Mouse (Mus musculus) lung, embryonic 16.5 days (tissue): ENCODE results near the gene Cops3. TPM values are rescaled to one million over a fixed set of nuclear protein-coding genes. Genes with fewer than 3 reads are reported as not detected.
A peak's percentile ranks its signal among the peaks of the same experiment; 100 is the strongest.

ENCODE experiments used
- ATAC-seq: fragments of 200-750 bp; cut with Nextera tagmentation; 2 replicates; pipeline ENCODE4 v1.8.0; 2017; ENCODE audit warnings: low read depth, mild to moderate bottlenecking, moderate library complexity
- H3K27ac ChIP-seq: fragments of 300-500 bp; sonication (generic); 2 replicates; pipeline ENCODE4 v1.5.1; 2014; ENCODE audit warnings: mild to moderate bottlenecking, control low read depth, low read length
- H3K27me3 ChIP-seq: fragments of 300-500 bp; sonication (generic); 2 replicates; pipeline ENCODE4 v1.6.1; 2014; ENCODE audit warnings: low read depth, low read length, mixed read lengths; ENCODE audit not compliant: control insufficient read depth, insufficient read depth
- H3K36me3 ChIP-seq: fragments of 300-500 bp; sonication (generic); 2 replicates; pipeline ENCODE4 v1.6.1; 2014; ENCODE audit warnings: low read length; ENCODE audit not compliant: control insufficient read depth, insufficient read depth
- H3K4me1 ChIP-seq: fragments of 300-500 bp; sonication (generic); replicated peaks from 2 replicates; pipeline ENCODE4 v1.6.1; 2014; ENCODE audit warnings: low read length, mixed read lengths; ENCODE audit not compliant: control insufficient read depth, insufficient read depth
- H3K4me2 ChIP-seq: fragments of 300-500 bp; sonication (generic); 2 replicates; pipeline ENCODE4 v1.6.1; 2014; ENCODE audit warnings: low read depth, low read length, control low read depth
- H3K4me3 ChIP-seq: fragments of 300-500 bp; sonication (generic); 2 replicates; pipeline ENCODE4 v1.5.1; 2014; ENCODE audit warnings: mild to moderate bottlenecking, low read length, control low read depth
- H3K9ac ChIP-seq: fragments of 300-500 bp; sonication (generic); 2 replicates; pipeline ENCODE4 v1.6.1; 2014; ENCODE audit warnings: low read length, control low read depth
- H3K9me3 ChIP-seq: fragments of 300-500 bp; sonication (generic); 2 replicates; pipeline ENCODE4 v1.6.1; 2016; ENCODE audit warnings: low read length; ENCODE audit not compliant: control insufficient read depth
- WGBS: fragments of 180-500 bp; shearing (Covaris S2); extraction: QIAGEN DNeasy Blood & Tissue Kit; methylation state at CpG from one replicate; pipeline ENCODE4 v1.1.7; 2014; 5-methylcytosine and 5-hydroxymethylcytosine counted together
- polyA plus RNA-seq: library from polyadenylated mRNA; unstranded; fragments of >200 nt; fragmentation: Nextera tagmentation; extraction: Ambion mirVana; gene quantifications from 2 replicates; pipeline ENCODE4 v1.2.1, GENCODE M21; 2015

Gene Cops3
- polyA plus RNA-seq, 1 experiment from 2014 or later = 189 TPM

DNA sequence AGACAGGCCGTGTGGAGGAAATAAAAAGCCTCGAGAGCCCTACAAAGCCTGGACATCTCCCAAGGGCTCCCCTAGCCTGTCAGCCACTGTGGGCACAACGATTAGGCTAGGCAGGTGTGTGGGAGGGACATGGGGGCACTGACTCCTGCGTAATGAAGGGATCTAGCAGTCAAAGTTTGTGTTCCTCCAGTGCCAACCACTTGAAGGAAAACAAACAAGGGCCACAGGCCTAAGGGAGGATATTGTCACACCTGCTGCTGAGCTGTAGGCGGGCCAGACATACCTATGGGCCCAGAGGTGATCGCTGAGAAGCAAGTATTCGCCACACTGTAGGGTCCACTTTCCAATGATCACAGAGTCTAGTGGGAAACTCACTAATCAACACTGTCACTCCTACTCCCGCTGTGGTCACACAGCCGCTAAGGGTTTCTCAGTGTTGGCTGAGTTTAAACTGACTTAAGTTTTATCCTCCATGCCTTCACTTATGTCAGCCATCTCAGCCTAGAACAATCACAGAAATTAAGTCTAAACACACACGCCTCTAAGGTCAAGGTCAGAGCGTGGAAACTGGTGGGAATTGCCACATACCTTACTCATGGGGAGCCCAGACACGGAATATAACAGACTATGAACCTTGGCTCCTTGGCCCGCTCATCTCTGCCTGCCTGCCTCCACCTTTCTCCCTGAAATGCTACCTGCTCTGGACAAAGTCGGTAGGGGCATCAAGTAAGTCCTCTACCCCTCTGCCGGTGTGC lies 53.0 kb downstream of the Cops3 start:
- Histone ChIP-seq H3K4me2 (peak overlapping the region; percentile 91), H3K27ac (peak overlapping the region; percentile 43), H3K27me3 (no peaks in the 10 kb centered on the region), H3K4me3 (peak overlapping the region; percentile 53), H3K9me3 (no peaks in the 10 kb centered on the region), H3K9ac (peak overlapping the region; percentile 61), H3K36me3 (peaks cover under 1% of the 10 kb centered on the region; the same call in 1 of the 2 replicates), H3K4me1 (peaks cover 11% of the 10 kb centered on the region)
- ATAC-seq = peak; percentile 39
- WGBS = 34% methylated on average over 15 of the region's 15 CpGs

DNA sequence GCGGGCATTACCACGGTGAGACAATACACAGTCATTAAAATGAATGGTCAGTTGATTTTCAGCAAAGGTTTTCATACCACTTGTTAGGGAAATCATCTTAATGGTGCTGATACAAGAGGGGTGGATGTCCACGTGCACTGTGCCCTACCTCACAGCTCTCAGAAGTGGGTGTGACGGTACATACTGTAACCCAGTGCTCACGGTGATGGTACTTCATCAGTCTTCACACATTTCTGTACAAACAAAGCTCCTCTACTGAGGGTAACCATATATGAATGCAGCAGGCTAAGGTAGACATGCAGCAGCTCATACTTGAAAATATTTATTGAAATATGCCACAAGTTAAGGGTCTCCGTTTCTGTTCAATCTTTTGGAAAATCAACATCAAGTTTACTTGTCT lies 56.0 kb downstream of the Cops3 start:
- Histone ChIP-seq H3K27me3 (no peaks in the 10 kb centered on the region), H3K27ac (no peak overlapping the region), H3K4me2 (no peak overlapping the region), H3K4me1 (peaks cover 11% of the 10 kb centered on the region), H3K4me3 (no peak overlapping the region), H3K9me3 (no peaks in the 10 kb centered on the region), H3K36me3 (peaks cover 2% of the 10 kb centered on the region; the same call in 1 of the 2 replicates), H3K9ac (no peak overlapping the region)
- 59% methylated on average over 6 of the region's 6 CpGs for WGBS
- ATAC-seq = peak; percentile 43

DNA sequence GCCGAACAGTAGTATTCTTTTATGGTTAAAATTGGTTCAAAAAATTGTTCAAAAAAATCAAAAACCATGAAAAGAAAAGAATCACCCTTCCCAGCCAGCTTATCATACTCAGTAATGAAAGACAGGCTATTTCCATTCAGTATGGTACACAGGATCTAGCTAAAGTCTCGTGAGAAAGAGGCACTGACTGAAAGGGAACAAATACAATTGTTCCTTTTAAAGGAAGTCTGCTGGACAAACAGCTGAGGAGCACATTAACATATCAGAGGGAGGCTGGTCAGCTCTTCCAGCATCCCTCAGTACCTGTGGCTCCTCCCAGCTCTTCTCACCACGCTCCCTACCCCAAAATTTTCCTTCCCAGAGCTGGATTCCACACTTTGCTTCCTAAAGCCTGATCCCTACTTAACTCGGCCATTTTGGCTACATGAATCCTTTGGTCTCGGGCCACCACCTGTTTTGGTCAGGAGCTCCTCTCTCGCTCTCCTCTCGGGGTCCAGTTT lies 57.5 kb downstream of the Cops3 start:
- Histone ChIP-seq H3K27ac (no peak overlapping the region), H3K9ac (no peak overlapping the region), H3K36me3 (peaks cover 13% of the 10 kb centered on the region), H3K4me1 (peaks cover 8% of the 10 kb centered on the region), H3K9me3 (no peaks in the 10 kb centered on the region), H3K27me3 (no peaks in the 10 kb centered on the region), H3K4me2 (no peak overlapping the region), H3K4me3 (no peak overlapping the region)
- ATAC-seq = no peak
- 77% methylated on average over 7 of the region's 7 CpGs for WGBS

DNA sequence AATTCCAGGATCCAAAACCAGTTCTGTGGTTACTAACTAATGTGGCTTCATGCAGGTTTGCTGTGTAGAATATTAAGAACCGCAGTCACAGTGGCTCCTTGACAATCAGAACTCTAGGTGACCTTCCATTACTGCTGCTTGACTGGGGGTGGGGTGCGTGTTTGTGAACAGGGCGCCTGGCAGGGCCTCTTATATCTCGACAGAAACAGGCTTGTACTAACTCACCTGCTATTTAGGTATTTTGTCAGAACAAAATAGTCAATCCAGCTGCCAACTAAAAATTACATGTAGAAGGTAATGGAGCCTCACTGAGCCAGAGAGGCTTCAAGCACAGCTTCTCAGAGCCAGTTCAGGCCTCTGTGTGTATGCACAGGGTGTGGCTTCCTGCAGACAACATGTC lies 59.4 kb downstream of the Cops3 start:
- Histone ChIP-seq H3K4me1 (no peaks in the 10 kb centered on the region), H3K9me3 (no peaks in the 10 kb centered on the region), H3K36me3 (peaks cover 27% of the 10 kb centered on the region), H3K9ac (no peak overlapping the region), H3K27ac (no peak overlapping the region), H3K27me3 (no peaks in the 10 kb centered on the region), H3K4me3 (no peak overlapping the region), H3K4me2 (no peak overlapping the region)
- WGBS = 72% methylated on average over 4 of the region's 4 CpGs
- no peak for ATAC-seq

DNA sequence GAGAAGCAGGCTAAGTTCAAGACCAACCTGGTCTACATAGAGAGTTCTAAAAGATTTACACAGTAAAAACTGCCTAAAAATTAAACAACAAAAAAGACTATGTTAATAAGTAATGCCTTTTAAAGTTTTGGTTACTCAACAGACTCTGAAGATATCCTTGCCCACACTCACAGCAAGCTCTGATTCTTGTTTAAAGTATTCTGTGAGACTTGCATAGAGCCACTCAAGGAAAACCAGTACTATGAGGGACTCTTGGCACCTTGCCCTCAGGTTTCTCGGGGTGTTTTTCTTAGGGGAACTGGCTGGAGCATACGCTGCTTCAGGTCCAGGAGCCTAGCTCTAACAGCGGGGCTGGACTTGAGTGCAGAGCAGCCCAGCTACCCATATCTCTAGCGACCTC lies 60.2 kb downstream of the Cops3 start:
- Histone ChIP-seq H3K27ac (peak overlapping the region; percentile 64), H3K9ac (no peak overlapping the region), H3K27me3 (no peaks in the 10 kb centered on the region), H3K9me3 (no peaks in the 10 kb centered on the region), H3K4me2 (no peak overlapping the region), H3K4me1 (no peaks in the 10 kb centered on the region), H3K36me3 (peaks cover 31% of the 10 kb centered on the region), H3K4me3 (no peak overlapping the region)
- 60% methylated on average over 4 of the region's 4 CpGs for WGBS
- ATAC-seq = peak; percentile 35

DNA sequence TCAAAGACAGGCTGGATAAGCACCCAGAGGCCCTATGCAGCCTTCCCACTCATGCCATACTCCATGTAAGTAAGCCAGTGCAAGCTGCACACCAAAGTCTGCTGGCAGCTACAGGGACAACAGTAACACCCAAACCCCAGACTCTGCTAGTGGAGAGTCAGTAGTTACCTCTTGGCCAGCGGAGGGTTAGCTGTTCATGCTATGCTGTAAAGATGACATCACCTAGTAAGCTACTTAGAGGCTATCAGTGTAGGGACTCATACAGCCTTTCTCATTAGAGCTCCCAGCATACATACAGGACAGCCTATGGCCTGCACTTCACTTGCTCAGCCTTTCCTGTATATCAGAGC lies 60.8 kb downstream of the Cops3 start:
- no peaks in the 10 kb centered on the region for H3K4me1 ChIP-seq
- 83% methylated on average over 1 of the region's 1 CpGs for WGBS
- no peaks in the 10 kb centered on the region for H3K9me3 ChIP-seq
- peaks cover 36% of the 10 kb centered on the region for H3K36me3 ChIP-seq
- no peak overlapping the region for H3K9ac ChIP-seq
- no peak overlapping the region for H3K4me2 ChIP-seq
- H3K4me3 ChIP-seq = no peak overlapping the region
- H3K27me3 ChIP-seq = no peaks in the 10 kb centered on the region
- ATAC-seq = peak; percentile 34
- peak overlapping the region; percentile 64 for H3K27ac ChIP-seq

DNA sequence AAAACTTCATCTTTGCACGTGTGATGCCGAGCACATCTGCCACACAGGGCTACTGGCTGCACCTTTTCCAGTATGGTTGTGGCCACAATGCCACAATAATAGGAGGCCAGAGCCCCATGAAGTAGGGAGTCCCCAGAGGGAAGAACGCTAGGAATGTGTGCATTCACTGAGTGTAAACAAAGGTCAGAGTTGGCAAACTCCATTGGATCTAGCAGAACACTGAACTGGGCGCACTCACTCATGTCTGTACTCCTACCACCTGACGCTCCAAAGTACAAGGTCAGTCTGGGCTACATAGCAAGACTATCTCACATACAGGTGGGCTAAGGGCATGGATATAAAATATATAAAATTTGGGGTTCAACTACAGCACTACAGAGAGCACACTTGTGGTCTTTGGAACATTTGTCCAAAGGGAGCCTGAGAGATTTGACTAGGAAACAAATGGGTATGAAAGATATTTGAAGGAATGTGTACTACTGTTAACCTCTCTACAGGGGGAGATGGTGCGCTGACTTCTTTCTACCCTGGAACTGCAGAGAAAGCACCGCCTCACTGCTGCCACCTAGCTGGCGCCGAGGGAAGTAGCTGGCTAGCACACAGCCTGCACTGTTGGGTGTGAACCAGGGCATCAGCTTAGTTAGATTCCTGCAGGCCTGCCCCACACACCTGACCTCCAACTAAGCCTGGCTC lies 61.3 kb downstream of the Cops3 start:
- peak; percentile 67 for ATAC-seq
- no peak overlapping the region for H3K4me2 ChIP-seq
- H3K9me3 ChIP-seq = no peaks in the 10 kb centered on the region
- H3K36me3 ChIP-seq = peaks cover 39% of the 10 kb centered on the region
- H3K4me1 ChIP-seq = no peaks in the 10 kb centered on the region
- no peaks in the 10 kb centered on the region for H3K27me3 ChIP-seq
- WGBS = 51% methylated on average over 9 of the region's 9 CpGs
- no peak overlapping the region for H3K9ac ChIP-seq
- H3K27ac ChIP-seq = peak overlapping the region; percentile 64
- H3K4me3 ChIP-seq = no peak overlapping the region

DNA sequence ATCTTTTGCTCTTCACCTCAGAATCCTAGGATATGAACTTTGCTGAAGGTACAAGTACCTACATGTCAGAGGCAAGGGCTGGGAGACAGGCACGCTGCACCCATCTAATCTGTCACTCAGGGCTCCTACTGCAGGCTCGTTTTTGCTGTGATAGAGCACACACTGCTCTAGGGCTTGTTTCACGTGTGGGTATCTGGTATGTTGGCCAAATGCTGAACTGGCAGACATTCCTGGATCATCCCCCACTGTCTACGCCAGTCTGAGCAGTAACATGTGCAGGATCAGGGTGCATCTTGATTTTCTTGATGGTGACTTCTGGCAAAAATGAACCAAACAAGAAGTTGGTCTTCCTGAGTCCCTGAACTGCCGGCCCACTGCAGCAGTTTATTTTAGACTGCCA lies 62.4 kb downstream of the Cops3 start:
- no peak for ATAC-seq
- no peaks in the 10 kb centered on the region for H3K4me1 ChIP-seq
- peaks cover 40% of the 10 kb centered on the region for H3K36me3 ChIP-seq
- no peak overlapping the region for H3K4me2 ChIP-seq
- H3K9ac ChIP-seq = no peak overlapping the region
- H3K9me3 ChIP-seq = no peaks in the 10 kb centered on the region
- H3K27ac ChIP-seq = no peak overlapping the region
- no peaks in the 10 kb centered on the region for H3K27me3 ChIP-seq
- 85% methylated on average over 5 of the region's 5 CpGs for WGBS
- no peak overlapping the region for H3K4me3 ChIP-seq

DNA sequence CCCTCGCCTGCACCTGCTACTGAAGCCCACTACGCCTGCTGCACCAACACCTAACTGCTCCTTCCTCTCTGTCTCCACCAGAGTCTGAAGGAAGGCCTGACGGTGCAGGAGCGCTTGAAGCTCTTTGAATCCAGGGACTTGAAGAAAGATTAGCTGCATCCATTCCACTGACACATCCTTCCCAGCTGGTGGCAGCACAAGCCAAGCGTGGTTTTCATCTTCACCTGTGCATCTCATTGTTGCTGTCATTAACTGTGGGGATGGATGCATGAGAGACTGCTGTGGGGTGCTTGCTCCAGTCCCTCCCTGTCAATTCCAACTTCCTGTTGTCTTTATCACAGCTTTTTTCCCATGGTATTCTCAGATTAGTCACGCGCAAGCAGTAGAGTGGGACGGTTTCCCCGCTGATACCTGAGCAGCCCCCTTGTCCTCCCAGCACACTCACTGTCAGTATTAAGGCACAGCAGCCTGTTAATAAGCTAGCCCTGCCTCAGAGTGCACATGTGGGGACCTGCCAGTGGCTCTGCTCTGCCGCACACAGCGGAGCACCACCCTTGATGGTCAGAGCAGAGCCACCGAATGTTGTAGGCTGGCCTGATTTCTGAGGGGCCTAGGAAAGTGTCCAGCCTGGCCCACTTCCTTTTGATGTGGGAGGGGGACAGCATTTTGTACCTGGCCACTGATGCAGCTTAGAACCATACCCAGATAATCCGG lies 64.0 kb downstream of the Cops3 start:
- Histone ChIP-seq H3K4me3 (no peak overlapping the region), H3K36me3 (peaks cover 56% of the 10 kb centered on the region), H3K9me3 (no peaks in the 10 kb centered on the region), H3K4me2 (no peak overlapping the region), H3K27me3 (no peaks in the 10 kb centered on the region), H3K27ac (no peak overlapping the region), H3K4me1 (no peaks in the 10 kb centered on the region), H3K9ac (no peak overlapping the region)
- 86% methylated on average over 13 of the region's 13 CpGs for WGBS
- ATAC-seq = no peak
